Mouse (Mus musculus) stomach, embryonic 16.5 days (tissue): ENCODE results near the gene Isl1. TPM values are rescaled to one million over a fixed set of nuclear protein-coding genes. Genes with fewer than 3 reads are reported as not detected.

ENCODE experiments used
- ATAC-seq: fragments of 200-750 bp; cut with Nextera tagmentation; 2 replicates; pipeline ENCODE4 v1.8.0; 2017; ENCODE audit warnings: moderate number of reproducible peaks, moderate TSS enrichment; ENCODE audit not compliant: insufficient read depth, low FRiP score
- H3K27ac ChIP-seq: fragments of 300-500 bp; sonication (generic); 2 replicates; pipeline ENCODE4 v1.5.1; 2014; ENCODE audit warnings: low read length
- H3K27me3 ChIP-seq: fragments of 300-500 bp; sonication (generic); 2 replicates; pipeline ENCODE4 v1.6.1; 2014; ENCODE audit warnings: low read length, control low read depth, mixed read lengths; ENCODE audit not compliant: control insufficient read depth, insufficient read depth
- H3K36me3 ChIP-seq: fragments of 300-500 bp; sonication (generic); 2 replicates; pipeline ENCODE4 v1.6.1; 2014; ENCODE audit warnings: low read length; ENCODE audit not compliant: control insufficient read depth, insufficient read depth
- H3K4me1 ChIP-seq: fragments of 300-500 bp; sonication (generic); 2 replicates; pipeline ENCODE4 v1.6.1; 2014; ENCODE audit warnings: low read length, control low read depth, mixed read lengths; ENCODE audit not compliant: control insufficient read depth, insufficient read depth
- H3K4me2 ChIP-seq: fragments of 300-500 bp; sonication (generic); 2 replicates; pipeline ENCODE4 v1.6.1; 2014; ENCODE audit warnings: low read depth, low read length, mixed read lengths
- H3K4me3 ChIP-seq: fragments of 300-500 bp; sonication (generic); replicated peaks from 2 replicates; pipeline ENCODE4 v1.5.1; 2014; ENCODE audit warnings: mild to moderate bottlenecking, low read length
- H3K9ac ChIP-seq: fragments of 300-500 bp; sonication (generic); 2 replicates; pipeline ENCODE4 v1.6.1; 2014; ENCODE audit warnings: low read length
- H3K9me3 ChIP-seq: fragments of 300-500 bp; sonication (generic); replicated peaks from 2 replicates; pipeline ENCODE4 v1.6.1; 2016; ENCODE audit warnings: low read length, control low read depth; ENCODE audit not compliant: control insufficient read depth
- WGBS: fragments of 180-500 bp; shearing (Covaris S2); extraction: QIAGEN DNeasy Blood & Tissue Kit; methylation state at CpG from one replicate; pipeline ENCODE4 v1.1.7; 2014; 5-methylcytosine and 5-hydroxymethylcytosine counted together
- polyA plus RNA-seq: library from polyadenylated mRNA; unstranded; fragments of >200 nt; fragmentation: Nextera tagmentation; extraction: Ambion mirVana; gene quantifications from 2 replicates; pipeline ENCODE4 v1.2.1, GENCODE M21; 2015

Isl1 gene
- polyA plus RNA-seq: 31.6 and 33.6 TPM in 2 replicates

GRCm38 (mm10) chr13:116309584-116310462 lies at the start of gene Isl1:
Gene Isl1 (minus strand): TSS chr13:116309689.
- peak within 1 kb of the TSS; percentile 67 for H3K4me3 ChIP-seq
- H3K27ac ChIP-seq: peak within 1 kb of the TSS; percentile 89
- no peaks in the 10 kb centered on the region for H3K9me3 ChIP-seq
- H3K27me3 ChIP-seq: peaks cover 32% of the 10 kb centered on the region
- H3K4me2 ChIP-seq: peak within 1 kb of the TSS; percentile 78
- under 1% methylated on average over 79 of the region's 82 CpGs for WGBS
- no peaks in the 10 kb centered on the region for H3K36me3 ChIP-seq
- H3K4me1 ChIP-seq: no peaks in the 10 kb centered on the region
- ATAC-seq: peak; percentile 96
- H3K9ac ChIP-seq: peak within 1 kb of the TSS; percentile 84

- no peak for ATAC-seq
- WGBS: 71% methylated on average over 3 of the region's 3 CpGs
- H3K27ac ChIP-seq: no peak overlapping the region
Observed at GRCm38 (mm10) chr13:116335763-116336162, 26.3 kb upstream of the Isl1 start.

GRCm38 (mm10) chr13:116313636-116314530 lies 4.4 kb upstream of the Isl1 start:
- Histone ChIP-seq H3K9ac (peak overlapping the region; percentile 58), H3K36me3 (no peaks in the 10 kb centered on the region), H3K4me1 (no peaks in the 10 kb centered on the region), H3K27me3 (peaks cover 24% of the 10 kb centered on the region), H3K4me2 (peak overlapping the region; percentile 56), H3K27ac (peak overlapping the region; percentile 33; the same call in 1 of the 2 replicates), H3K9me3 (no peaks in the 10 kb centered on the region), H3K4me3 (peak overlapping the region; percentile 33)
- ATAC-seq: no peak
- 14% methylated on average over 28 of the region's 28 CpGs for WGBS

More at GRCm38 (mm10) chr13:116335763-116336162, 26.3 kb upstream of the Isl1 start:
- Histone ChIP-seq H3K4me3 (no peak overlapping the region), H3K36me3 (no peaks in the 10 kb centered on the region), H3K9me3 (no peaks in the 10 kb centered on the region), H3K4me1 (no peaks in the 10 kb centered on the region), H3K4me2 (no peak overlapping the region), H3K27me3 (no peaks in the 10 kb centered on the region), H3K9ac (no peak overlapping the region)

- WGBS: 23% methylated on average over 13 of the region's 13 CpGs
- no peaks in the 10 kb centered on the region for H3K9me3 ChIP-seq
- no peaks in the 10 kb centered on the region for H3K36me3 ChIP-seq
- 0 out of 2 replicates have a peak overlapping the region, but pooled peaks have one; percentile 12 for H3K27ac ChIP-seq
- H3K4me3 ChIP-seq: peak overlapping the region; percentile 67
- ATAC-seq: no peak
- H3K4me2 ChIP-seq: peak overlapping the region; percentile 78
- H3K27me3 ChIP-seq: peaks cover 24% of the 10 kb centered on the region
- peak overlapping the region; percentile 84; the same call in 1 of the 2 replicates for H3K9ac ChIP-seq
- H3K4me1 ChIP-seq: no peaks in the 10 kb centered on the region
Observed at GRCm38 (mm10) chr13:116311871-116312720, 2.6 kb upstream of the Isl1 start.

- H3K27ac ChIP-seq: peak overlapping the region; percentile 89
- no peaks in the 10 kb centered on the region for H3K4me1 ChIP-seq
- peaks cover 27% of the 10 kb centered on the region for H3K27me3 ChIP-seq
- WGBS: 26% methylated on average over 4 of the region's 4 CpGs
- no peaks in the 10 kb centered on the region for H3K36me3 ChIP-seq
- peak overlapping the region; percentile 67 for H3K4me3 ChIP-seq
- H3K9me3 ChIP-seq: no peaks in the 10 kb centered on the region
- H3K9ac ChIP-seq: peak overlapping the region; percentile 84
- ATAC-seq: no peak
- peak overlapping the region; percentile 78 for H3K4me2 ChIP-seq
Observed at GRCm38 (mm10) chr13:116311011-116311410, 1.5 kb upstream of the Isl1 start.

- H3K9ac ChIP-seq: peak overlapping the region; percentile 84
- H3K27me3 ChIP-seq: peaks cover 28% of the 10 kb centered on the region
- ATAC-seq: no peak
- H3K36me3 ChIP-seq: no peaks in the 10 kb centered on the region
- peak overlapping the region; percentile 89; the same call in 1 of the 2 replicates for H3K27ac ChIP-seq
- peak overlapping the region; percentile 78 for H3K4me2 ChIP-seq
- H3K4me3 ChIP-seq: peak overlapping the region; percentile 67
- no peaks in the 10 kb centered on the region for H3K9me3 ChIP-seq
- H3K4me1 ChIP-seq: no peaks in the 10 kb centered on the region
- 5% methylated on average over 9 of the region's 9 CpGs for WGBS
Observed at GRCm38 (mm10) chr13:116310463-116310765, 925 bp upstream of the Isl1 start.

GRCm38 (mm10) chr13:116308933-116309583 lies 431 bp downstream of the Isl1 start:
- WGBS: 1% methylated on average over 18 of the region's 18 CpGs
- ATAC-seq: peak; percentile 22
- H3K4me1 ChIP-seq: no peaks in the 10 kb centered on the region

More at GRCm38 (mm10) chr13:116308933-116309583, 431 bp downstream of the Isl1 start:
- peak overlapping the region; percentile 89 for H3K27ac ChIP-seq
- no peaks in the 10 kb centered on the region for H3K36me3 ChIP-seq
- peak overlapping the region; percentile 72 for H3K9ac ChIP-seq
- H3K4me3 ChIP-seq: peak overlapping the region; percentile 67
- peaks cover 36% of the 10 kb centered on the region for H3K27me3 ChIP-seq
- no peaks in the 10 kb centered on the region for H3K9me3 ChIP-seq
- peak overlapping the region; percentile 78 for H3K4me2 ChIP-seq
